Mouse (Mus musculus) ovary, adult 18-20 months (tissue): ENCODE measurements at regions not wholly inside any gene's neighbourhood (a gene's known extent, or its start where the extent isn't known, plus 50 kb on each side); places are given as distances from the start of the nearest gene placed in this dataset.
A peak's percentile ranks its signal among the peaks of the same experiment; 100 is the strongest.

Experiments used
- DNase-seq: peaks from one replicate; pipeline ENCODE4 v3.0.0; 2022; ENCODE audit warnings: low spot score, mixed read lengths

DNA sequence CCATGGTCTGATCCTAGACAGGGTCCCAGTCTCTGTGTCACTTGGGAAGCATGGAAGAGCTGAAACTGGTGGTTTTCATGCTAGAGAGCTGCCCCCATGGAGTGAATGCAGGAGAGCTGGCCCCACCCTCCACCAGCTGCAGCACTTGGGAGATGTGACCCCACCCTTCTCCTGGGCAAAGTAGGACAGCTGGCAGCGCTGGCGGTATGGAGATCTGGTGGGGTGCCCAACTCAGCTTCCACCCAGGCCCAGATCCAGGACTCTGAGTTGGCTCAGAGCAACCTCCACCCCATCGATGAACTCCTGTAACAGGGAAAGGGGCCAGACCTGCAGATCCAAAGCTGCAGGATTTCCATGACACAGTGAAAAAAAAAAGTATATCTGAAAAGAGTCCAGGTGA is 115.3 kb upstream of the Flrt2 start:
- DNase-seq = no peak

DNA sequence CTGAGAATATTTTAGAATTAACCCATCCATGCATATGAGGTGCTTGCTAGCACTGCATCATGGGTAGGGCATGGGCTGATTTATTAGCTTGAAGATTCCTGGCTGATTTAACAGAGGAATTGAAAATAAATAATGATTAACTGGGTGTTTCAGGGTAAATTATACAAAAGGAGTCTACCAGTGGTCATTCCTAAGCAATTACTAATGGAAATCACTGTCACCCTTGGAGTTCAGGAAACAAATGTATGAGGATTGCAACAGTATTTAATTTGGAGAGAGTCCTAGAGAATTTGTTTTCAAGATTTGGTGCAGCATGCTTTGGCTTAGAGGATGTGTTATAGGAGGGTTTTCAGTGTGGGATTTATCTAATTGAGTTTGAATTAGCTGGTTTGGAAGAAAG is 103.0 kb upstream of the Flrt2 start:
- DNase-seq = no peak

DNA sequence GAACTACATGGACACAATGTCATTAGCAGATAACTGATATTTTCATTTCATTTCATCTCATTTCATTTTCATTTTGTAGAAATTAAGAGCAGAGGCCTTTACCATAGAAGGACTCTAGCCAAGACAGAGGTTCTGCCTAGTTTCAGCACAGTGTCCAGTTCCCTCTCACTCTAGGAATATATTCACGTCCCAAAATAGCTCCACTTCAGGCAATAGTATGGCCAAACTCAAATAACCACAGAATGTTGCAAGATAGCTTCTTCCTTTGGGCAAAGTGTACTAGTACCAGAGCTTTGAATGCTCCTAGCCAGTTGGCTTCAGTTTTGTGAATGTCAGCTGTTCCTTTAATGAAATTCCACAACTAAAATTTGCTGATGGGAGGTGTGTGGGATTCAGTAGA is 72.7 kb upstream of the Flrt2 start:
- DNase-seq = no peak

DNA sequence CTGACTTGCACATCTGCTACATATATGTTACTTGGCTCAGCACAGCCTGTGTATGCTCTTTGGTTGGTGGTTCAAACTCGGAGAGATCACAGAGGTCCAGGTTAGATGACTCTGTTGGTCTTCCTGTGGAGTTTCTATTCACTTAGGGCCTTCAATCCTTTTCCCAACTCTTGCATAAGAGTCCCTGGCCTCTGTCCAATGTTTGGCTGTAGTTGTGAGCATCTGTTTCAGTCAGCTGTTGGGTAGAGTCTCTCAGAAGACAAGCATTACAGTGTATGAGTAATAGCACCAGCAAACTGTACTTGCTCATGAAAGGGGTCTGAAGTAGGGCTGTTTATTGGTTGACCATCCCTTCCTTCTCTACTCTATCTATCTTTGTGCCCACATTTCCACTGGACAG is 61.0 kb upstream of the Flrt2 start:
- DNase-seq = peak; percentile 2

DNA sequence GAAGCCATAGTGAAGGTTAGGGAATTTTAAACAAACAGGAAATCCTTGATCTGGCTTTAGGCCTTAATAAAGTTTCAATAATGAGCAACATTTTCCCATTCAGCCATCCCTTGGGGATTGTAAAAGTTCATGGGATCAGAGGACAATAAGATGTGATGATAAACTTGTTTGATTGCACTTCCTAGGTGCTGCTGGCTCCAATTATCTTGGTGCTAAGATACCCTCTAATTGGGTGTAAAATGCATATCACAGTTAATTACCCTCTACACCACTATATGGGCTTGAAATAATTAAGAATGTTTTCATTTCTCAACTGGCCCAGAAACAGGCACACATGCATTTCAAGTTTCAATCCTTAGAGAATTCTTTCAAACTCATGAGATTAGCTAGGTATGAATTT is 55.4 kb upstream of the Flrt2 start:
- no peak for DNase-seq

DNA sequence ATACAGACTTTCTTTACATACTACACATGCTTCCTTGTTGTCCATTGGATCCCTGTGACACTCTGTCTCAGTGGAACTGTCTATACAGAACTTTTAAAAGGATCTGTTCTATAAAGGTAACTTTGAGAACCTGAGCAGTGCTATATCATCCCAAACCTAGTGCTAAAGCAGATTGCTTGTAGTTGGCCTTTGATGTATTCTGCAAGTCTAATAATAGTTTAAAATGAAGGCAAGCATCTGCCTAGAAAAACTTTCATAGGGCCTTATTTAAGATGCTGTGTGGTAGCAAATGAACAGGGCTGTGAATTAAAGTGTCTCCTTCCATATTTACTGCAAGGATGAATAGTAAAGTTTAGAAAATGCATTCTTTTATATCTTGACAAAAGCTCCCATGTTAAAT is 52.1 kb upstream of the Flrt2 start:
- DNase-seq = no peak

DNA sequence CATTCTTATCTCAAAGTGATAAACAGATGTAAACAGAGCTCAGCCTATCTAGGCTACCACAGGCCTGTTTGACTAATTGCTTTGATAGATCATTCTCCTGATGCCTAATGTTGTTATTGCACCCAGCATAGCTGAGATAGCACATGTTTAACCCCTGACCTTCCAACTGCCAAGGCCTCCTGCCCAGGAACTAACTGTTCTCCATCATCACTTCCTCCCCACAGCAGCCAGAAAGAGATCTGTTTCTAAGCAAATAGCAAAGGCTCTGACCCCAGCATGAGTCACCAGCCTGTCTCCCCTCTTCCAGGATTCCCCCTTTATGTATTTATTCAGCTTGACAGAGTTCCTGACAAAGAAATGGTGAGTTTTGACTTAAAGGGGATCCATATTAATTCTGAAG is 50.4 kb upstream of the Flrt2 start:
- no peak for DNase-seq
